Mouse (Mus musculus): ENCODE measurements around the gene Slc29a4.

- TF ChIP-seq CTCF (IDR thresholded peaks at IDR 0.05; ENCODE audit: low read depth, low read length) (no peak), POLR2A (IDR thresholded peaks at IDR 0.05; ENCODE audit: borderline replicate concordance, low read depth, low read length) (no peak)
Measured at GRCm38 (mm10) chr5:142667921-142668320, 24.4 kb upstream of the Slc29a4 start.
